Mouse (Mus musculus): ENCODE results near the gene Ube2u. TPM values are rescaled to one million over a fixed set of nuclear protein-coding genes. Genes with fewer than 3 reads are reported as not detected.
A peak's percentile ranks its signal among the peaks of the same experiment; 100 is the strongest.

The Ube2u gene
- polyA plus RNA-seq, 1 experiment from 2014 or later: 0.06 TPM

DNA sequence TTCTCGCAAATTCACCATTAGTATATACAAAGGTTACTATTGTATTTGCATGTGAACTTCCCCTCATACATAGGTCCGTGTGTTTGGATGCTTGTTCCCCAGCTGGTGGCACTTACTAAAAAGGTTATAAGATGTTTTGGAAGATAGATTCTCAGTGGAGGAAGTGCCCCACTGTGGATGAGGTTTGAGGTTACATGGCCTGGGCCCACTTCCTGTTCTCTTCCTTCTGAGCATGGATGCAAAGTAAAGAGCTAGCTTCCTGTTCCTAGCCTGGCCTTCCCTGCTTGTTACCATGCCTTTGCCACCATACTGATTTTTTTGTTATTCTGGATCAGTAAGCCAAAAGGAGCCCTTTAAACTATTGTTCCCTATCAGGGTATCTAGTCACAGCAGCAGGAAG is 24.7 kb downstream of the Ube2u start:
- no peaks in the 10 kb centered on the region for H3K36me3 ChIP-seq
- no peak overlapping the region for H3K27ac ChIP-seq
- no peak overlapping the region for H3K9ac ChIP-seq
- 0 out of 2 replicates have a peak, but pooled peaks cover 5% of the 10 kb centered on the region for H3K9me3 ChIP-seq (replicated peaks)
- DNase-seq (no peak), ATAC-seq (ENCODE audit: low read depth) (no peak)
- WGBS (ENCODE audit: insufficient replicate concordance): 35% methylated on average over 2 of the region's 2 CpGs
- no peaks in the 10 kb centered on the region for H3K4me1 ChIP-seq (replicated peaks)
- H3K4me2 ChIP-seq: no peak overlapping the region
- H3K27me3 ChIP-seq: no peaks in the 10 kb centered on the region
- H3K4me3 ChIP-seq (replicated peaks): no peak overlapping the region

DNA sequence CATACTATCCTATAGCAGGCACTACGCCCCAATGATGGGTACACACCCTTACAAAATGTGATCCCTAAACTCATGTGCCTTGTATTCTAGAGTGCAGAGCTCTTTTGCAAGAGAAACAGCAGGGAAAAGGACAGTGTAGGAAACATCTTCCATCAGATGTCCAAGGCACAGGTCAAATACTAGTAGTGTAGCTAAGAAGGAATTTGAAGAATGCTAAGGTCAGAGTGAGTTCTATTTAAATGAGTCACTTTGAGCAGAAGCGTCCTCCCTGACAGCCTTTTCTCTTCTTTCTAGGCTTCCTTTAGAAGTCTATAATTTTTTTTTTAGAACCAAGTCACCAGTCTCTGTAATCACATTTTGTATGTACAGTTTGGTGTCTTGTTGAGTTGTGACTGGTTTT is 39.0 kb downstream of the Ube2u start:
- Histone ChIP-seq H3K4me1 (replicated peaks) (no peaks in the 10 kb centered on the region), H3K27ac (no peak overlapping the region), H3K4me3 (replicated peaks) (no peak overlapping the region), H3K9ac (no peak overlapping the region), H3K9me3 (replicated peaks) (no peaks in the 10 kb centered on the region), H3K27me3 (no peaks in the 10 kb centered on the region), H3K36me3 (no peaks in the 10 kb centered on the region), H3K4me2 (no peak overlapping the region)
- ATAC-seq (ENCODE audit: low read depth): no peak
- no peak for DNase-seq
- 63% methylated on average over 2 of the region's 2 CpGs for WGBS (ENCODE audit: insufficient replicate concordance)

DNA sequence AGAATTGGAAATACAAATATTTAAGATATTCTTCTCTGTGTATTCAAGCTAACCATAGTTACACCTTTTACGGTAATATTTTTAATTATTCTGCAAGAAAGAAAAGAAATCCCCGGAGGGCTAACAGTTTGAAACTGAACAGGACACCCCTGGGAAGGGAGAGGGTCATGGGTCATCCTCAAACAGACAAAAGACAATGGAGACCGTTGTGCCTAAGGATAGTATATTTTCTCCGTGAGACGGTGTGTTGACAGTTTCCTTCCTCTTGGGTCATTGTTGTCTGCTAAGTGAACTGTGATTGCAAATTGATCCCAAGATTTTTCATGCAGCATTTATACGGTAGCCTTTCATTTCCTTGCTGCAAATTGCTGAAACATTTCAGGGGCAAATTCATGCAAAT is 43.9 kb downstream of the Ube2u start:
- Histone ChIP-seq H3K36me3 (no peaks in the 10 kb centered on the region), H3K9ac (no peak overlapping the region), H3K27me3 (no peaks in the 10 kb centered on the region), H3K4me1 (replicated peaks) (no peaks in the 10 kb centered on the region), H3K27ac (no peak overlapping the region), H3K9me3 (replicated peaks) (no peaks in the 10 kb centered on the region), H3K4me3 (replicated peaks) (no peak overlapping the region), H3K4me2 (no peak overlapping the region)
- ATAC-seq (ENCODE audit: low read depth) (no peak), DNase-seq (no peak)
- 35% methylated on average over 6 of the region's 6 CpGs for WGBS (ENCODE audit: insufficient replicate concordance)

DNA sequence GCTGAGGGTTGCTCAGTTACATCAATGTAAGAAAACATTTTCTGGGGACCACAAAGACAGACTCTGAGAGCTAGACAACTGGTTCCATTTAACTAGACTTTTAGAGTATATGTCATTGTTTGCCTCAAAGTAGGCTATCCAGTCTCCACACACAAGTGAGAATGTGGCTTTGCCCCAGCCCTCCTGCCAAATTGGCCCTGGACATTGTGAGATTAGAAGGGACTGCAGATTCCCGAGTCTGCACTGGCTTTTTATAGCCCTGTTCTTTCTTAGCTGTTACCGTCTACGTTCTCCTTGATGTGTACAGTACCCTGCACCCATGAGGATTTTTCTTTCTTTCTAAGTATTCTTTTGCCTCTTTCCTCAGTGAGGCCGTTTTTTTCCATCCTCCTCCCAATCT is 46.1 kb downstream of the Ube2u start:
- H3K4me1 ChIP-seq (replicated peaks): no peaks in the 10 kb centered on the region
- no peak overlapping the region for H3K4me3 ChIP-seq (replicated peaks)
- ATAC-seq (ENCODE audit: low read depth): no peak
- H3K4me2 ChIP-seq: no peak overlapping the region
- H3K27me3 ChIP-seq: no peaks in the 10 kb centered on the region
- DNase-seq: no peak
- H3K9ac ChIP-seq: no peak overlapping the region
- H3K9me3 ChIP-seq (replicated peaks): no peaks in the 10 kb centered on the region
- 44% methylated on average over 4 of the region's 4 CpGs for whole genome bisulfite sequencing (ENCODE audit: insufficient replicate concordance)
- H3K27ac ChIP-seq: no peak overlapping the region
- H3K36me3 ChIP-seq: no peaks in the 10 kb centered on the region

DNA sequence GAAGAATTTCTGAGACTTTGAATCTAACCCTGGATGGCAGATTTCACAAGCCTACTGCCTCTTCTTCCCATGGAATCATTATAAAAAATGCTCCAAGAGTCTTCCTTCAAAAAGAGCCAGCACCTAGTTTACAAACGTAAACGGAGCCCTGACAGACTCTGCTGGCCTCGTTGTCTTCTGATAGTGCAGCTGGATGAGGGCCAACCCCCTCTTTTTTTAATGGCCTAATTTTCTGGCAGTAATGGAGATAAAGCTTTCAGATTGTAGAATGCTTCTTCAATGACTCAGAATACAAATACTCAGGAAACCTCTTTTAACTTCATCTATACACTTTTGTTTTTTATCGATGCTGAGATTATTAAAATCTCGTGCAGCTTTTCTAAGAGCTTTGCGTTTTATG is 47.6 kb downstream of the Ube2u start:
- Histone ChIP-seq H3K36me3 (no peaks in the 10 kb centered on the region), H3K27ac (no peak overlapping the region), H3K27me3 (no peaks in the 10 kb centered on the region), H3K4me3 (replicated peaks) (no peak overlapping the region), H3K4me2 (no peak overlapping the region), H3K4me1 (replicated peaks) (no peaks in the 10 kb centered on the region), H3K9ac (no peak overlapping the region), H3K9me3 (replicated peaks) (no peaks in the 10 kb centered on the region)
- DNase-seq: no peak
- 50% methylated on average over 6 of the region's 6 CpGs for WGBS (ENCODE audit: insufficient replicate concordance)
- no peak for ATAC-seq (ENCODE audit: low read depth)

DNA sequence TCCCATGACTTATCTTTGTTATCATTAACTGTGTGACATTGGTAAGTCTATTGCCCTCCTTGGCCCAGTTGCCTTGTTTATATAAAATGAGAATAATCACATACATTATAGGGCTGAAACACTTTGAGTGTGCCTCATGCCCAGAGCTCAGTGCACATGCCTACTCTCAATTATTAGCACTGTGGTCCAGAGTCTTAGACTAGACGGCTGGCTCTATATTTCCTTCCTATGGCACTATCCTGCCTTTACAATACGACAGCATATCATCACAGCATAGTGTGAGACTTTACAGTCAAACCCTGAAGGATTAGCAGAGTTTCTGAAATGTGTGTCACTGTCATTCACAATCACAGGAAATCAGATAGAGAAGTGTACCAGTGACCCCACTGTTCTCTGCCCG is 48.4 kb downstream of the Ube2u start:
- no peak for ATAC-seq (ENCODE audit: low read depth)
- no peak overlapping the region for H3K27ac ChIP-seq
- no peak for DNase-seq
- no peaks in the 10 kb centered on the region for H3K9me3 ChIP-seq (replicated peaks)
- no peaks in the 10 kb centered on the region for H3K27me3 ChIP-seq
- 0 out of 2 replicates have a peak overlapping the region, but pooled peaks have one; percentile 19 for H3K4me2 ChIP-seq
- 10% methylated on average over 3 of the region's 3 CpGs for WGBS (ENCODE audit: insufficient replicate concordance)
- no peaks in the 10 kb centered on the region for H3K36me3 ChIP-seq
- no peaks in the 10 kb centered on the region for H3K4me1 ChIP-seq (replicated peaks)
- H3K4me3 ChIP-seq (replicated peaks): no peak overlapping the region
- no peak overlapping the region for H3K9ac ChIP-seq

DNA sequence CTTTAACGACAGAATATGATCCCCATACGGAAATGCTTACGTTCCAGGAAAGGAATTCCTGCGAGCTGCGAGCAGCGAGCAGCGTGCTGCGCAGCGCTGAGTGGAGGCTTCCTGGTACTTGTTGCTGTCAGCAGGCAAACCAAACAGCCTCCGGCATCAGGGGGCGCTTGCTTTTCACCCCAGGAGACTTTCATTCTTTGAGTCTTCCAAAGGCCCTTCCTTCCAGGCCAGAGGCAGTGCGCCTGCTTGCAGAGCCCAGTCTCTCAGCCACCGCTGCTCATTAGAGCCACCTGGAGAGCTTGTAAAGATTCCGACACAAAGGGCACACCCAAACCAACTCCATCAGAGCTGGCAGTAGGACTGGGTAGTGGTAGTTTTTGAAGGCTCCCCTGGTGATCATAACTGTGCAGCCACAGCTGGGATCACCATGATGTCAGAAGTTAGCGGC is 48.9 kb downstream of the Ube2u start:
- DNase-seq: no peak
- WGBS (ENCODE audit: insufficient replicate concordance): 15% methylated on average over 15 of the region's 15 CpGs

DNA sequence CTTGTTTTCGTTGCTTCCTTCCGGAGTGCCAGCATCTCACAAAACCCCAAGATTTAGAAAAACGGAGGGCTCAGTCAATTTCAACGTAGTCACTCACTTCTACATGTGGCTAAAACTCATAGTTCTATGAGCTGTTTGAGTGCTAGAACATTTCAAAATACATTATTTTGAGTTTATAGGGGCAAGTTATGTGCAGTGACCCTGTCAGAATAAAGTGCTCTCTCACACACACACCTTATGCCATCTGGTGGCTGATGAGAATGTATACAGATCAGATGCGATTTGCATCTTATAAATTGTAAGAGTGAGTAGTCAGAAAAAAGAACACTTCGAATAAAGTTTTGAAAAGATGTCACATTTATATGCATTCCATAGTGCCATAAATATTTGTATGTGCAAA is 55.0 kb downstream of the Ube2u start:
- 56% methylated on average over 6 of the region's 6 CpGs for WGBS (ENCODE audit: insufficient replicate concordance)

More for the DNA sequence above, 48.9 kb downstream of the Ube2u start:
- no peaks in the 10 kb centered on the region for H3K36me3 ChIP-seq
- H3K9ac ChIP-seq: no peak overlapping the region
- H3K9me3 ChIP-seq (replicated peaks): no peaks in the 10 kb centered on the region
- no peak for ATAC-seq (ENCODE audit: low read depth)
- no peak overlapping the region for H3K4me3 ChIP-seq (replicated peaks)
- no peaks in the 10 kb centered on the region for H3K4me1 ChIP-seq (replicated peaks)
- H3K27me3 ChIP-seq: no peaks in the 10 kb centered on the region
- peak overlapping the region; percentile 19; the same call in 1 of the 2 replicates for H3K4me2 ChIP-seq
- no peak overlapping the region for H3K27ac ChIP-seq

DNA sequence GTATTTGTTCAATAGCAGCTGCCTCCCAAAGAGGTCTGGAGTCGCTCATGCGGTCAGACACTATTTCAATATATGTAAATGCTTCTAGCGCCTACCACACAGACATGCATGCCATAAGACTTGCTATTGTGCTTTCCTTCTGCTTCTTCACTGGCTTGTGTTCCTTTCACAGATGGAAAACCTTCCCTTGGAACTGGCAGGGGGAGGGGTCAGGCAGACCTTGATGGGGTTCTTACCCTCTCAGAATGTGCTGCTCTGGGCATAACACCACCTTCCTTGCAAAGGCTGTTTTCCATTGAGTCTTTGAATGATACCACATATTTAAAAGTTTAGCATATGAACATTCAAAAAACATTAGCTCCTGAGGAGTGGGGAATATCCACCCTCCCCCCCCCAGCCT is 56.3 kb downstream of the Ube2u start:
- Histone ChIP-seq H3K9me3 (replicated peaks) (no peaks in the 10 kb centered on the region), H3K9ac (no peak overlapping the region), H3K36me3 (no peaks in the 10 kb centered on the region), H3K27ac (no peak overlapping the region), H3K27me3 (no peaks in the 10 kb centered on the region), H3K4me3 (replicated peaks) (no peak overlapping the region), H3K4me2 (no peak overlapping the region), H3K4me1 (replicated peaks) (no peaks in the 10 kb centered on the region)
- ATAC-seq (ENCODE audit: low read depth): no peak
- DNase-seq: no peak
- 60% methylated on average over 3 of the region's 3 CpGs for WGBS (ENCODE audit: insufficient replicate concordance)

More for the DNA sequence above, 55.0 kb downstream of the Ube2u start:
- no peaks in the 10 kb centered on the region for H3K27me3 ChIP-seq
- no peak overlapping the region for H3K4me3 ChIP-seq (replicated peaks)
- no peak overlapping the region for H3K9ac ChIP-seq
- no peaks in the 10 kb centered on the region for H3K4me1 ChIP-seq (replicated peaks)
- H3K9me3 ChIP-seq (replicated peaks): no peaks in the 10 kb centered on the region
- no peak for ATAC-seq (ENCODE audit: low read depth)
- DNase-seq: no peak
- no peak overlapping the region for H3K27ac ChIP-seq
- no peak overlapping the region for H3K4me2 ChIP-seq
- no peaks in the 10 kb centered on the region for H3K36me3 ChIP-seq

DNA sequence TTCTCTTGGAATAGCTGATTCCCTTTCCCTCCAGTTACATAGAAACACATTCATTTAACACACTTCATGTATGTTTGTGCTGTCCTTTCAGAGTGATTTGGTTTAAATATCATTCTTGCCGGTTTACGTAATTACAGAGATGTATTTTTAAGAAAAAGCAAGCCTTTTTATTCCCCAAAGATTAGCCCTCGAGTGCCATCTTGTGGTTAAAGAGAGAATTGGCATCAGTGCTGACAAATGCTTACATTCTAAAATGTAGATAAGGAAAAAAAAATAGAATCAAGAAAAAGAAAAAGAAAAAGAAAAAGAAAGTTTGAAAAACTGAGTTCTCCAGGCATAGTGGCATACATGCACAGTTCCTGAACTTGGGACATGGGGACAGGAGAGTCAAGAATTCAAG is 59.2 kb downstream of the Ube2u start:
- no peaks in the 10 kb centered on the region for H3K27me3 ChIP-seq
- H3K4me1 ChIP-seq (replicated peaks): no peaks in the 10 kb centered on the region
- no peaks in the 10 kb centered on the region for H3K9me3 ChIP-seq (replicated peaks)
- H3K36me3 ChIP-seq: no peaks in the 10 kb centered on the region
- WGBS (ENCODE audit: insufficient replicate concordance): 8% methylated on average over 3 of the region's 3 CpGs
- no peak overlapping the region for H3K4me3 ChIP-seq (replicated peaks)
- ATAC-seq (ENCODE audit: low read depth): no peak
- H3K9ac ChIP-seq: no peak overlapping the region
- no peak overlapping the region for H3K4me2 ChIP-seq
- no peak for DNase-seq
- H3K27ac ChIP-seq: no peak overlapping the region

DNA sequence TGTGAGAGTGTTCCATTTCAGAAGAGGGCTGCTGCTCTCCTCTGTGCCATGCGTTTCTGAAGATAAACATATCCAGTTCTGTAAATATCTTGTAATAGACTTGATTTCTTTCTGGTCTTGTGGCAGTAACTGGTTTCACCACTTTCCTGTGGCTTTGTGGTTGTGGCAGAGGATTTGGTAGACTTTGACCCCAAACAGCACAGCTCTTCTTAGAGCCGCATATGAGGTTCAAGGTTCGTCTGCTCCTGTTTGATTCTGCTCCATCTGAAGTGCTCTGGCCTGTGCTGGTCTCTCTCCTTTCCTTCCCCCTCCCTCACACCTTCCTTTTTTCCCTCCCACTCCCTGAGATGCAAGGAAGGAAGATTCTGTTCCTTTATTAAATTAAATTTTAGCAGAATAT is 60.8 kb downstream of the Ube2u start:
- H3K27me3 ChIP-seq: no peaks in the 10 kb centered on the region
- H3K27ac ChIP-seq: no peak overlapping the region
- WGBS (ENCODE audit: insufficient replicate concordance): 32% methylated on average over 3 of the region's 3 CpGs
- H3K4me2 ChIP-seq: no peak overlapping the region
- H3K36me3 ChIP-seq: no peaks in the 10 kb centered on the region
- no peaks in the 10 kb centered on the region for H3K9me3 ChIP-seq (replicated peaks)
- H3K4me3 ChIP-seq (replicated peaks): no peak overlapping the region
- H3K9ac ChIP-seq: no peak overlapping the region
- ATAC-seq (ENCODE audit: low read depth) (no peak), DNase-seq (no peak)
- H3K4me1 ChIP-seq (replicated peaks): no peaks in the 10 kb centered on the region

DNA sequence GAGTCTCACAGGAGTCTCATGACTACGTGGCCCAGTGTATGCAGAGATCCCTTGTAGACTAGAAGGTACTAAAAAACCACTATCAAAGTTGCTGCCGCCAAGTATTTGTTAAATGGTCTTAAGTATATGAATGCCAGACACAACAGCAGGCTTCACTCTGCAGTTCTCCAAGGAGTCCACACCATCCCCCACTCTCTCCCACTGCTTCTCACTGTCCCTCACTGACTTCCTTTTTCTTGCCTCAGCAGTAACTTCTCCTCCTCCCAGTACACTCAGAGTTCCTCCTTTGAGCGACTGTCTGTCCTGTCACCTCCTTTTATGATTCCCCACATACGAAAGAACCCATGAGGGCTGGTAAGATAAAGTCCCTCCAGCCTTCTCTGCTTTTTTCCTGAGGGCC is 69.3 kb downstream of the Ube2u start:
- WGBS (ENCODE audit: insufficient replicate concordance): 21% methylated on average over 4 of the region's 4 CpGs
- DNase-seq (no peak), ATAC-seq (ENCODE audit: low read depth) (peak; percentile 61)
- Histone ChIP-seq H3K27ac (no peak overlapping the region), H3K9ac (no peak overlapping the region), H3K4me2 (no peak overlapping the region), H3K9me3 (replicated peaks) (no peaks in the 10 kb centered on the region), H3K27me3 (no peaks in the 10 kb centered on the region), H3K4me3 (replicated peaks) (no peak overlapping the region), H3K4me1 (replicated peaks) (no peaks in the 10 kb centered on the region), H3K36me3 (no peaks in the 10 kb centered on the region)
